Mouse (Mus musculus) limb, embryonic 12.5 days (tissue): ENCODE data around the gene Grid1. TPM values are rescaled to one million over a fixed set of nuclear protein-coding genes. Genes with fewer than 3 reads are reported as not detected.

Experiments used
- ATAC-seq: fragments of 200-750 bp; cut with Nextera tagmentation; 2 replicates; pipeline ENCODE4 v1.8.0; 2017; ENCODE audit warnings: low read depth, moderate TSS enrichment; ENCODE audit not compliant: insufficient number of reproducible peaks, insufficient read depth, low FRiP score, low TSS enrichment
- H3K27ac ChIP-seq: fragments of 300-500 bp; sonication (generic); 2 replicates; pipeline ENCODE4 v1.5.1; 2016; ENCODE audit warnings: mild to moderate bottlenecking, moderate library complexity
- H3K27me3 ChIP-seq: fragments of 300-500 bp; sonication (generic); 2 replicates; pipeline ENCODE4 v1.6.1; 2016; ENCODE audit warnings: mild to moderate bottlenecking, moderate library complexity
- H3K36me3 ChIP-seq: fragments of 300-500 bp; sonication (generic); 2 replicates; pipeline ENCODE4 v1.6.1; 2016; ENCODE audit warnings: mild to moderate bottlenecking, moderate library complexity
- H3K4me1 ChIP-seq: fragments of 300-500 bp; sonication (generic); replicated peaks from 2 replicates; pipeline ENCODE4 v1.6.1; 2016
- H3K4me2 ChIP-seq: fragments of 300-500 bp; sonication (generic); 2 replicates; pipeline ENCODE4 v1.6.1; 2016; ENCODE audit warnings: mild to moderate bottlenecking, moderate library complexity
- H3K4me3 ChIP-seq: fragments of 300-500 bp; sonication (generic); replicated peaks from 2 replicates; pipeline ENCODE4 v1.5.1; 2016; ENCODE audit warnings: mild to moderate bottlenecking
- H3K9ac ChIP-seq: fragments of 300-500 bp; sonication (generic); replicated peaks from 2 replicates; pipeline ENCODE4 v1.6.1; 2016; ENCODE audit warnings: mild to moderate bottlenecking, moderate library complexity
- H3K9me3 ChIP-seq: fragments of 300-500 bp; sonication (generic); 2 replicates; pipeline ENCODE4 v1.6.1; 2016; ENCODE audit warnings: mild to moderate bottlenecking, moderate library complexity
- WGBS: fragments of 180-500 bp; shearing (Covaris S2); methylation state at CpG from one replicate; pipeline ENCODE4 v1.1.7; 2016; 5-methylcytosine and 5-hydroxymethylcytosine counted together
- polyA plus RNA-seq: library from polyadenylated mRNA; unstranded; fragments of >200 nt; fragmentation: Nextera tagmentation; extraction: Ambion mirVana; gene quantifications from 2 replicates; pipeline ENCODE4 v1.2.1, GENCODE M21; 2016

Gene Grid1
- polyA plus RNA-seq, 1 experiment from 2014 or later, result 0.24 TPM

- Histone ChIP-seq H3K27me3 (0 out of 2 replicates have a peak, but pooled peaks cover 2% of the 10 kb centered on the region), H3K36me3 (no peaks in the 10 kb centered on the region), H3K27ac (no peak overlapping the region), H3K4me1 (peaks cover 16% of the 10 kb centered on the region), H3K9ac (no peak overlapping the region), H3K4me3 (no peak overlapping the region), H3K4me2 (no peak overlapping the region), H3K9me3 (no peaks in the 10 kb centered on the region)
- no peak for ATAC-seq
- WGBS, result 80% methylated on average over 4 of the region's 4 CpGs
Measured at GRCm38 (mm10) chr14:35120905-35121304, 301.0 kb downstream of the Grid1 start.

- Histone ChIP-seq H3K4me3 (no peak overlapping the region), H3K27me3 (0 out of 2 replicates have a peak, but pooled peaks cover 2% of the 10 kb centered on the region), H3K27ac (no peak overlapping the region), H3K36me3 (no peaks in the 10 kb centered on the region), H3K9ac (no peak overlapping the region), H3K4me2 (no peak overlapping the region), H3K4me1 (peaks cover 16% of the 10 kb centered on the region), H3K9me3 (no peaks in the 10 kb centered on the region)
- 86% methylated on average over 3 of the region's 3 CpGs for WGBS
- no peak for ATAC-seq
Measured at GRCm38 (mm10) chr14:35122111-35122510, 302.2 kb downstream of the Grid1 start.

GRCm38 (mm10) chr14:35123260-35123875 is 303.5 kb downstream of the Grid1 start:
- no peak overlapping the region for H3K27ac ChIP-seq
- H3K4me2 ChIP-seq, result no peak overlapping the region
- ATAC-seq, result no peak
- H3K4me1 ChIP-seq, result peaks cover 16% of the 10 kb centered on the region
- H3K27me3 ChIP-seq, result no peaks in the 10 kb centered on the region
- H3K36me3 ChIP-seq, result no peaks in the 10 kb centered on the region
- WGBS, result 75% methylated on average over 5 of the region's 5 CpGs
- no peak overlapping the region for H3K9ac ChIP-seq
- no peak overlapping the region for H3K4me3 ChIP-seq
- no peaks in the 10 kb centered on the region for H3K9me3 ChIP-seq

GRCm38 (mm10) chr14:35127616-35128015 is 307.7 kb downstream of the Grid1 start:
- Histone ChIP-seq H3K9me3 (no peaks in the 10 kb centered on the region), H3K36me3 (no peaks in the 10 kb centered on the region), H3K27ac (no peak overlapping the region), H3K4me3 (no peak overlapping the region), H3K9ac (no peak overlapping the region), H3K4me2 (no peak overlapping the region), H3K4me1 (no peaks in the 10 kb centered on the region), H3K27me3 (no peaks in the 10 kb centered on the region)
- no peak for ATAC-seq
- 92% methylated on average over 8 of the region's 8 CpGs for WGBS

- Histone ChIP-seq H3K9me3 (no peaks in the 10 kb centered on the region), H3K4me2 (no peak overlapping the region), H3K4me1 (no peaks in the 10 kb centered on the region; the same call in 1 of the 2 replicates), H3K27me3 (no peaks in the 10 kb centered on the region), H3K9ac (no peak overlapping the region), H3K36me3 (no peaks in the 10 kb centered on the region), H3K27ac (no peak overlapping the region), H3K4me3 (no peak overlapping the region)
- 84% methylated on average over 2 of the region's 2 CpGs for WGBS
- no peak for ATAC-seq
Measured at GRCm38 (mm10) chr14:35135056-35135455, 315.1 kb downstream of the Grid1 start.

GRCm38 (mm10) chr14:35138069-35138468 is 318.2 kb downstream of the Grid1 start:
- ATAC-seq, result no peak
- Histone ChIP-seq H3K27ac (no peak overlapping the region), H3K4me1 (no peaks in the 10 kb centered on the region; the same call in 1 of the 2 replicates), H3K9me3 (no peaks in the 10 kb centered on the region), H3K36me3 (no peaks in the 10 kb centered on the region), H3K4me2 (no peak overlapping the region), H3K27me3 (no peaks in the 10 kb centered on the region), H3K4me3 (no peak overlapping the region), H3K9ac (no peak overlapping the region)
- WGBS, result 57% methylated on average over 7 of the region's 7 CpGs

GRCm38 (mm10) chr14:35139824-35140223 is 319.9 kb downstream of the Grid1 start:
- 83% methylated on average over 7 of the region's 7 CpGs for WGBS
- Histone ChIP-seq H3K27ac (no peak overlapping the region), H3K9ac (no peak overlapping the region), H3K4me3 (no peak overlapping the region), H3K4me2 (no peak overlapping the region), H3K4me1 (no peaks in the 10 kb centered on the region; the same call in 1 of the 2 replicates), H3K27me3 (no peaks in the 10 kb centered on the region), H3K9me3 (no peaks in the 10 kb centered on the region), H3K36me3 (no peaks in the 10 kb centered on the region)
- ATAC-seq, result no peak

GRCm38 (mm10) chr14:35152450-35152849 is 332.5 kb downstream of the Grid1 start:
- Histone ChIP-seq H3K27me3 (no peaks in the 10 kb centered on the region), H3K36me3 (no peaks in the 10 kb centered on the region), H3K9ac (no peak overlapping the region), H3K4me2 (no peak overlapping the region), H3K27ac (no peak overlapping the region), H3K4me3 (no peak overlapping the region), H3K9me3 (no peaks in the 10 kb centered on the region), H3K4me1 (no peaks in the 10 kb centered on the region)
- ATAC-seq, result no peak
- WGBS, result 91% methylated on average over 3 of the region's 3 CpGs

GRCm38 (mm10) chr14:35153701-35154277 is 333.9 kb downstream of the Grid1 start:
- no peaks in the 10 kb centered on the region for H3K27me3 ChIP-seq
- H3K4me3 ChIP-seq, result no peak overlapping the region
- 65% methylated on average over 3 of the region's 3 CpGs for WGBS
- H3K4me1 ChIP-seq, result no peaks in the 10 kb centered on the region
- H3K4me2 ChIP-seq, result no peak overlapping the region
- no peak for ATAC-seq
- H3K9me3 ChIP-seq, result no peaks in the 10 kb centered on the region
- no peak overlapping the region for H3K9ac ChIP-seq
- H3K36me3 ChIP-seq, result no peaks in the 10 kb centered on the region
- H3K27ac ChIP-seq, result no peak overlapping the region

GRCm38 (mm10) chr14:35154364-35154763 is 334.5 kb downstream of the Grid1 start:
- WGBS, result 49% methylated on average over 3 of the region's 3 CpGs
- ATAC-seq, result no peak
- H3K27ac ChIP-seq, result no peak overlapping the region

GRCm38 (mm10) chr14:35157069-35157655 is 337.3 kb downstream of the Grid1 start:
- 85% methylated on average over 7 of the region's 7 CpGs for WGBS
- Histone ChIP-seq H3K27me3 (no peaks in the 10 kb centered on the region), H3K4me1 (no peaks in the 10 kb centered on the region), H3K9ac (no peak overlapping the region), H3K36me3 (no peaks in the 10 kb centered on the region), H3K4me2 (no peak overlapping the region), H3K27ac (no peak overlapping the region), H3K4me3 (no peak overlapping the region), H3K9me3 (no peaks in the 10 kb centered on the region)
- ATAC-seq, result no peak

More at GRCm38 (mm10) chr14:35154364-35154763, 334.5 kb downstream of the Grid1 start:
- no peaks in the 10 kb centered on the region for H3K36me3 ChIP-seq
- no peaks in the 10 kb centered on the region for H3K9me3 ChIP-seq
- no peak overlapping the region for H3K4me3 ChIP-seq
- H3K27me3 ChIP-seq, result no peaks in the 10 kb centered on the region
- no peak overlapping the region for H3K4me2 ChIP-seq
- H3K9ac ChIP-seq, result no peak overlapping the region
- H3K4me1 ChIP-seq, result no peaks in the 10 kb centered on the region
